Mouse (Mus musculus): ENCODE data around the gene Gpr150. TPM values are rescaled to one million over a fixed set of nuclear protein-coding genes. Genes with fewer than 3 reads are reported as not detected.

Gpr150 gene
- polyA plus RNA-seq (2014; fragmentation: Nextera tagmentation; extraction: Ambion mirVana): 0.83 and 1.2 TPM in 2 replicates

GRCm38 (mm10) chr13:76056896-76057266, at the start of gene Gpr150:
Gene Gpr150 (minus strand): TSS chr13:76056996.
- peaks cover 2% of the 10 kb centered on the region; the same call in 1 of the 2 replicates for H3K4me1 ChIP-seq (ENCODE audit: control insufficient read depth, insufficient read depth, low read length)
- peak within 1 kb of the TSS; percentile 52 for H3K4me3 ChIP-seq (ENCODE audit: low read depth, low read length)
- H3K4me2 ChIP-seq (ENCODE audit: low read length): peak within 1 kb of the TSS; percentile 98
- H3K27ac ChIP-seq (ENCODE audit: low read depth, low read length): no peak within 1 kb of the TSS
- whole genome bisulfite sequencing: 5% methylated on average over 10 of the region's 10 CpGs
- peaks cover 31% of the 10 kb centered on the region for H3K27me3 ChIP-seq (replicated peaks; ENCODE audit: control insufficient read depth, insufficient read depth, low read length)
- no peaks in the 10 kb centered on the region for H3K36me3 ChIP-seq (ENCODE audit: control insufficient read depth, insufficient read depth, low read length)
- DNase-seq (ENCODE audit: low spot score): no peak
- no peaks in the 10 kb centered on the region for H3K9me3 ChIP-seq (replicated peaks; ENCODE audit: control insufficient read depth, low read length)
- no peak for ATAC-seq
- H3K9ac ChIP-seq (ENCODE audit: low read length): peak within 1 kb of the TSS; percentile 65

GRCm38 (mm10) chr13:76101989-76102388, 45.2 kb upstream of the Gpr150 start:
- 95% methylated on average over 2 of the region's 2 CpGs for WGBS
- Histone ChIP-seq H3K27me3 (replicated peaks; ENCODE audit: control insufficient read depth, insufficient read depth, low read length) (no peaks in the 10 kb centered on the region), H3K4me2 (ENCODE audit: low read length) (no peak overlapping the region), H3K4me3 (ENCODE audit: low read depth, low read length) (no peak overlapping the region), H3K9ac (ENCODE audit: low read length) (no peak overlapping the region), H3K36me3 (ENCODE audit: control insufficient read depth, insufficient read depth, low read length) (0 out of 2 replicates have a peak, but pooled peaks cover 5% of the 10 kb centered on the region), H3K27ac (ENCODE audit: low read depth, low read length) (no peak overlapping the region), H3K9me3 (replicated peaks; ENCODE audit: control insufficient read depth, low read length) (no peaks in the 10 kb centered on the region), H3K4me1 (ENCODE audit: control insufficient read depth, insufficient read depth, low read length) (peaks cover 3% of the 10 kb centered on the region; the same call in 1 of the 2 replicates)
- no peak for ATAC-seq
- no peak for DNase-seq (ENCODE audit: low spot score)

GRCm38 (mm10) chr13:76098493-76099303, 41.9 kb upstream of the Gpr150 start, which contains the start of the genes Arsk and Ttc37:
Gene Arsk (minus strand): TSS chr13:76098660.
Gene Ttc37 (plus strand): TSS chr13:76098734.
- Histone ChIP-seq H3K9ac (ENCODE audit: low read length) (peak within 1 kb of the TSS; percentile 74), H3K4me1 (ENCODE audit: control insufficient read depth, insufficient read depth, low read length) (peaks cover 3% of the 10 kb centered on the region; the same call in 1 of the 2 replicates), H3K4me2 (ENCODE audit: low read length) (peak within 1 kb of the TSS; percentile 73), H3K9me3 (replicated peaks; ENCODE audit: control insufficient read depth, low read length) (no peaks in the 10 kb centered on the region), H3K36me3 (ENCODE audit: control insufficient read depth, insufficient read depth, low read length) (0 out of 2 replicates have a peak, but pooled peaks cover 5% of the 10 kb centered on the region), H3K27ac (ENCODE audit: low read depth, low read length) (peak within 1 kb of the TSS; percentile 68), H3K27me3 (replicated peaks; ENCODE audit: control insufficient read depth, insufficient read depth, low read length) (no peaks in the 10 kb centered on the region), H3K4me3 (ENCODE audit: low read depth, low read length) (peak within 1 kb of the TSS; percentile 61)
- WGBS: under 1% methylated on average over 34 of the region's 34 CpGs
- DNase-seq (ENCODE audit: low spot score) (peak; percentile 99), ATAC-seq (peak; percentile 96)

GRCm38 (mm10) chr13:76098116-76098492, 41.3 kb upstream of the Gpr150 start:
- DNase-seq (ENCODE audit: low spot score) (peak; percentile 53), ATAC-seq (peak; percentile 79)
- peak overlapping the region; percentile 55 for H3K4me2 ChIP-seq (ENCODE audit: low read length)
- H3K9me3 ChIP-seq (replicated peaks; ENCODE audit: control insufficient read depth, low read length): no peaks in the 10 kb centered on the region
- 1% methylated on average over 16 of the region's 16 CpGs for WGBS
- peak overlapping the region; percentile 61 for H3K4me3 ChIP-seq (ENCODE audit: low read depth, low read length)
- H3K27me3 ChIP-seq (replicated peaks; ENCODE audit: control insufficient read depth, insufficient read depth, low read length): no peaks in the 10 kb centered on the region
- H3K4me1 ChIP-seq (ENCODE audit: control insufficient read depth, insufficient read depth, low read length): peaks cover 3% of the 10 kb centered on the region; the same call in 1 of the 2 replicates
- H3K27ac ChIP-seq (ENCODE audit: low read depth, low read length): peak overlapping the region; percentile 68
- H3K9ac ChIP-seq (ENCODE audit: low read length): peak overlapping the region; percentile 74
- H3K36me3 ChIP-seq (ENCODE audit: control insufficient read depth, insufficient read depth, low read length): 0 out of 2 replicates have a peak, but pooled peaks cover 3% of the 10 kb centered on the region

GRCm38 (mm10) chr13:76074323-76074722, 17.5 kb upstream of the Gpr150 start:
- Histone ChIP-seq H3K27me3 (replicated peaks; ENCODE audit: control insufficient read depth, insufficient read depth, low read length) (no peaks in the 10 kb centered on the region), H3K4me3 (ENCODE audit: low read depth, low read length) (no peak overlapping the region), H3K9ac (ENCODE audit: low read length) (no peak overlapping the region), H3K9me3 (replicated peaks; ENCODE audit: control insufficient read depth, low read length) (no peaks in the 10 kb centered on the region), H3K4me1 (ENCODE audit: control insufficient read depth, insufficient read depth, low read length) (no peaks in the 10 kb centered on the region), H3K36me3 (ENCODE audit: control insufficient read depth, insufficient read depth, low read length) (no peaks in the 10 kb centered on the region), H3K4me2 (ENCODE audit: low read length) (no peak overlapping the region), H3K27ac (ENCODE audit: low read depth, low read length) (no peak overlapping the region)
- DNase-seq (ENCODE audit: low spot score): no peak
- 83% methylated on average over 1 of the region's 1 CpGs for WGBS
- ATAC-seq: no peak

- no peak overlapping the region for H3K9ac ChIP-seq (ENCODE audit: low read length)
- no peak overlapping the region for H3K27ac ChIP-seq (ENCODE audit: low read depth, low read length)
- no peak overlapping the region for H3K4me3 ChIP-seq (ENCODE audit: low read depth, low read length)
- no peak overlapping the region for H3K4me2 ChIP-seq (ENCODE audit: low read length)
- DNase-seq (ENCODE audit: low spot score) (no peak), ATAC-seq (no peak)
- no peaks in the 10 kb centered on the region for H3K27me3 ChIP-seq (replicated peaks; ENCODE audit: control insufficient read depth, insufficient read depth, low read length)
- 88% methylated on average over 13 of the region's 13 CpGs for WGBS
- H3K9me3 ChIP-seq (replicated peaks; ENCODE audit: control insufficient read depth, low read length): no peaks in the 10 kb centered on the region
- H3K4me1 ChIP-seq (ENCODE audit: control insufficient read depth, insufficient read depth, low read length): no peaks in the 10 kb centered on the region
- H3K36me3 ChIP-seq (ENCODE audit: control insufficient read depth, insufficient read depth, low read length): no peaks in the 10 kb centered on the region; the same call in none of the 2 replicates
Measured at GRCm38 (mm10) chr13:76064363-76064945, 7.7 kb upstream of the Gpr150 start.

GRCm38 (mm10) chr13:76063548-76063947, 6.8 kb upstream of the Gpr150 start:
- H3K27ac ChIP-seq (ENCODE audit: low read depth, low read length): no peak overlapping the region
- DNase-seq (ENCODE audit: low spot score) (no peak), ATAC-seq (no peak)
- H3K9ac ChIP-seq (ENCODE audit: low read length): no peak overlapping the region
- no peaks in the 10 kb centered on the region; the same call in none of the 2 replicates for H3K36me3 ChIP-seq (ENCODE audit: control insufficient read depth, insufficient read depth, low read length)
- H3K9me3 ChIP-seq (replicated peaks; ENCODE audit: control insufficient read depth, low read length): no peaks in the 10 kb centered on the region
- no peak overlapping the region for H3K4me3 ChIP-seq (ENCODE audit: low read depth, low read length)
- no peaks in the 10 kb centered on the region for H3K4me1 ChIP-seq (ENCODE audit: control insufficient read depth, insufficient read depth, low read length)
- no peak overlapping the region for H3K4me2 ChIP-seq (ENCODE audit: low read length)
- 92% methylated on average over 4 of the region's 4 CpGs for WGBS
- no peaks in the 10 kb centered on the region for H3K27me3 ChIP-seq (replicated peaks; ENCODE audit: control insufficient read depth, insufficient read depth, low read length)

GRCm38 (mm10) chr13:76062569-76062968, 5.8 kb upstream of the Gpr150 start:
- no peaks in the 10 kb centered on the region for H3K4me1 ChIP-seq (ENCODE audit: control insufficient read depth, insufficient read depth, low read length)
- H3K9ac ChIP-seq (ENCODE audit: low read length): no peak overlapping the region
- DNase-seq (ENCODE audit: low spot score) (no peak), ATAC-seq (no peak)
- no peak overlapping the region for H3K27ac ChIP-seq (ENCODE audit: low read depth, low read length)
- WGBS: 93% methylated on average over 3 of the region's 3 CpGs
- H3K27me3 ChIP-seq (replicated peaks; ENCODE audit: control insufficient read depth, insufficient read depth, low read length): no peaks in the 10 kb centered on the region; the same call in 1 of the 2 replicates
- no peak overlapping the region for H3K4me2 ChIP-seq (ENCODE audit: low read length)
- H3K36me3 ChIP-seq (ENCODE audit: control insufficient read depth, insufficient read depth, low read length): no peaks in the 10 kb centered on the region; the same call in none of the 2 replicates
- H3K4me3 ChIP-seq (ENCODE audit: low read depth, low read length): no peak overlapping the region
- no peaks in the 10 kb centered on the region for H3K9me3 ChIP-seq (replicated peaks; ENCODE audit: control insufficient read depth, low read length)

All from forebrain, embryonic 14.5 days (tissue).